Mouse (Mus musculus): Measurements from ENCODE around the gene Mul1. TPM values are rescaled to one million over a fixed set of nuclear protein-coding genes. Genes with fewer than 3 reads are reported as not detected.

Mul1 gene
- polyA plus RNA-seq, 1 experiment, result 28.2 TPM

- no peak for TF ChIP-seq POLR2A (IDR thresholded peaks at IDR 0.05; ENCODE audit: extremely low read depth, insufficient read depth, low read length)
- TF ChIP-seq CTCF (IDR thresholded peaks at IDR 0.05; ENCODE audit: extremely low read depth, insufficient read depth, low read length), result 0 out of 2 replicates have a peak, but pooled peaks have one; percentile 10
- Histone ChIP-seq H3K4me1 (ENCODE audit: control insufficient read depth, insufficient read depth, low read length) (peaks cover 17% of the 10 kb centered on the region), H3K4me3 (ENCODE audit: insufficient read depth, low read length) (no peak overlapping the region), H3K27ac (ENCODE audit: insufficient read depth, low read length) (no peak overlapping the region)
Measured at GRCm38 (mm10) chr4:138466690-138467089, 32.2 kb downstream of the Mul1 start.

DNA sequence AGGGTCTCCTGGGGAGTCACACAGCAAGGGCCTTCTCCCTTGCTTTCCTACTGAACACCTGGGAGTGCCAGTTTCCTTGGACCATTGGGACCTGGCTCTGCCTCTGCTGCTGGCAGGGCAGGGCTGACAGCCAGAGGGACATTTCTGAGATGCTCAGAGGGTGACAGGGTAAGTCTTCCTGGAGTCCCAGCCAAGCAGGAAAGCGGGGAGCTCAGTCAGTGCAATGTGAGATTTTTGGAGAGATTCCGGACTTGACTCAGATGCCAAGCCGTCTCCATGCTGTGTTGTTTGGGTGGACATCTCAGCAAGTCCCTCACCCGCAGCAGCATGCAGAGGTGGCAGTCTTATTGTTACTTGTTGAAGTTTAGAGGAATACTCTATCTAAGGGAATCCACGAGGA lies 33.0 kb downstream of the Mul1 start:
- TF ChIP-seq CTCF (IDR thresholded peaks at IDR 0.05; ENCODE audit: extremely low read depth, insufficient read depth, low read length), result no peak
- TF ChIP-seq POLR2A (IDR thresholded peaks at IDR 0.05; ENCODE audit: extremely low read depth, insufficient read depth, low read length), result no peak
- H3K4me1 ChIP-seq (ENCODE audit: control insufficient read depth, insufficient read depth, low read length), result peaks cover 16% of the 10 kb centered on the region
- H3K27ac ChIP-seq (ENCODE audit: insufficient read depth, low read length), result no peak overlapping the region
- H3K4me3 ChIP-seq (ENCODE audit: insufficient read depth, low read length), result no peak overlapping the region

GRCm38 (mm10) chr4:138469080-138469479 lies 34.6 kb downstream of the Mul1 start:
- H3K4me1 ChIP-seq (ENCODE audit: control insufficient read depth, insufficient read depth, low read length), result peaks cover 7% of the 10 kb centered on the region
- H3K4me3 ChIP-seq (ENCODE audit: insufficient read depth, low read length), result no peak overlapping the region
- H3K27ac ChIP-seq (ENCODE audit: insufficient read depth, low read length), result no peak overlapping the region
- TF ChIP-seq CTCF (IDR thresholded peaks at IDR 0.05; ENCODE audit: extremely low read depth, insufficient read depth, low read length), result no peak

DNA sequence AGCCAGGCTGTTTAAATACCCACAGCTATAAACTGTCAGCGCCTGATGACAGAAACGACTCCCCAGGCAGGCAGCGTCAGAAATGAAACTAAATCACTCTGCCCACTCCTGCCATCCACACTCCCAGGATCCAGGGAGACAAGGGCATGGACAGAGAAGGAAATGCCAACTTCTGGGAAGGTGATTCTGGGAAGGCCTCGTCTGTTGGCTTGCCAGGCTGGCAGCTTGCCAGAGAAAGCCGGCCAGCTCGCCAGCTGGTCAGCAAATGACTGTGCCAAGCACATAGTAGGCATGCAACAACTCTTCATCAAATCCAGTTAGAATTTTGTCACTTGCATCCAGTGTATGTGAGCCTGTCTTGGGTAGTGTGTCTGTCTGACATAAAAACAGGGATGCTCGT lies 36.8 kb downstream of the Mul1 start:
- H3K27ac ChIP-seq (ENCODE audit: insufficient read depth, low read length), result no peak overlapping the region
- TF ChIP-seq POLR2A (IDR thresholded peaks at IDR 0.05; ENCODE audit: extremely low read depth, insufficient read depth, low read length) (no peak), CTCF (IDR thresholded peaks at IDR 0.05; ENCODE audit: extremely low read depth, insufficient read depth, low read length) (no peak)
- H3K4me1 ChIP-seq (ENCODE audit: control insufficient read depth, insufficient read depth, low read length), result peaks cover 5% of the 10 kb centered on the region
- no peak overlapping the region for H3K4me3 ChIP-seq (ENCODE audit: insufficient read depth, low read length)

DNA sequence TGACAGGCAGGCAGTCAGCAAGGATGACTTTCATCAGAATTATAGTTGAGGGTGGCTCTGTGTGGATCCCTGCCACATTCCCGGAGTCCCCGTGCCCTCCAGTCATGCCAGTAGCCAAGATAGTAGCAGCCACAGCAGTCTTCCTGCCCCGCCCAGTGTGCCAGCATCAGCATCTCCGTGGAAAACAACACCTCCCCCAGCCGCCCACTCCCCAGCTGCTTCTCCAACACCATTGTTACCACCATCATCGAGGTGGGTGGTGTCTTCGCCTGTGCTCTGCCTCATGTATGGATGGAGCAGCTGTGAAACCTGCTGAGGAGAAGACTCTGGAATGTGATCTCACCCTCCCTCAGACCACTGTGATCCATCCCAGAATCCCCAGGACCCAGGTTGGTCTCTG lies 45.1 kb downstream of the Mul1 start:
- H3K4me1 ChIP-seq (ENCODE audit: control insufficient read depth, insufficient read depth, low read length), result peaks cover 8% of the 10 kb centered on the region; the same call in 1 of the 2 replicates
- TF ChIP-seq POLR2A (IDR thresholded peaks at IDR 0.05; ENCODE audit: extremely low read depth, insufficient read depth, low read length) (no peak), CTCF (IDR thresholded peaks at IDR 0.05; ENCODE audit: extremely low read depth, insufficient read depth, low read length) (no peak)
- H3K27ac ChIP-seq (ENCODE audit: insufficient read depth, low read length), result no peak overlapping the region
- H3K4me3 ChIP-seq (ENCODE audit: insufficient read depth, low read length), result no peak overlapping the region

DNA sequence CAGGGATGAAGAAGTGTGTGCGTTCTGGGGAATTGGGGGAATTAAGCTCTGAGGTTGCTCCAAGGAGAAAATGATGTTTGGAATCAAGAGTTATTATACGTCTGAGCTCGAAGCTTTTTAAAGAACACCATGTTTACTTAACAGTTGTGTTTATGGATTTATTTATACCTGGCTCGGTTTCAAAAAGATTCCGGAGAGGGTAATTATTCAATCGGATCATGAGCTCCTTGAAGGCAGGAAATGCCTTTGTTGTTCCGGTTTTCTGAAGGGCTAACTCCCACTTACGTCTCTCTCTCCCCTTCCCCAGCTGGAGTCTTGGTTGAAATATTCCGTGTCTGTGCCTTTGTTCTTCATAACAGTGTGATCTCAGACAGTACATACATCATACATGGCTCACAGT lies 46.5 kb downstream of the Mul1 start:
- Histone ChIP-seq H3K27ac (ENCODE audit: insufficient read depth, low read length) (no peak overlapping the region), H3K4me3 (ENCODE audit: insufficient read depth, low read length) (no peak overlapping the region), H3K4me1 (ENCODE audit: control insufficient read depth, insufficient read depth, low read length) (peaks cover 8% of the 10 kb centered on the region; the same call in 1 of the 2 replicates)
- TF ChIP-seq POLR2A (IDR thresholded peaks at IDR 0.05; ENCODE audit: extremely low read depth, insufficient read depth, low read length) (no peak), CTCF (IDR thresholded peaks at IDR 0.05; ENCODE audit: extremely low read depth, insufficient read depth, low read length) (no peak)

- no peak for TF ChIP-seq POLR2A (IDR thresholded peaks at IDR 0.05; ENCODE audit: extremely low read depth, insufficient read depth, low read length)
- TF ChIP-seq CTCF (IDR thresholded peaks at IDR 0.05; ENCODE audit: extremely low read depth, insufficient read depth, low read length), result no peak
- Histone ChIP-seq H3K4me3 (ENCODE audit: insufficient read depth, low read length) (no peak overlapping the region), H3K27ac (ENCODE audit: insufficient read depth, low read length) (no peak overlapping the region), H3K4me1 (ENCODE audit: control insufficient read depth, insufficient read depth, low read length) (peaks cover 8% of the 10 kb centered on the region; the same call in 1 of the 2 replicates)
Measured at GRCm38 (mm10) chr4:138482721-138483120, 48.2 kb downstream of the Mul1 start.

DNA sequence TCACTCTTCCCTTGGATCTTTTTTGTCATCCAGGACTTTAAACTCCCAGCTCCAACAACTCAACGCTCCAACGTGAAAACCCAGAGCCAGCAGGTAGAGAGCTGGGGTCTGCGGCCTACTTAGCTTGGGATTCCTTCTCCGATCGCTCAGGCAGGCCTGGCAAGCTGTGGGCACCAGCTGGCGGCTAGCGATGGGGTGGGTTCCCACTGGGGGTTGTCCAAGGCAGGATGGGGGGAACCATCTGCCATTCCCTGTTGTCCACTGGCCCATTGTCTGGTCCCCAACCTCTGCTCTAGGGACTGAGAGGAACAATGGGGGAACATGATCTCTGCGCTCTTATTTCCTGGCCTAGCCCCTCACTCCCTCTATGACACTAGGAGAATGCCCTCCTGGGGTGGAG lies 53.8 kb downstream of the Mul1 start:
- no peak overlapping the region for H3K4me3 ChIP-seq (ENCODE audit: insufficient read depth, low read length)
- H3K4me1 ChIP-seq (ENCODE audit: control insufficient read depth, insufficient read depth, low read length), result peaks cover 6% of the 10 kb centered on the region
- no peak overlapping the region for H3K27ac ChIP-seq (ENCODE audit: insufficient read depth, low read length)
- TF ChIP-seq CTCF (IDR thresholded peaks at IDR 0.05; ENCODE audit: extremely low read depth, insufficient read depth, low read length) (no peak), POLR2A (IDR thresholded peaks at IDR 0.05; ENCODE audit: extremely low read depth, insufficient read depth, low read length) (no peak)

GRCm38 (mm10) chr4:138491088-138491487 lies 56.6 kb downstream of the Mul1 start:
- no peak overlapping the region for H3K27ac ChIP-seq (ENCODE audit: insufficient read depth, low read length)
- no peak for TF ChIP-seq CTCF (IDR thresholded peaks at IDR 0.05; ENCODE audit: extremely low read depth, insufficient read depth, low read length)
- TF ChIP-seq POLR2A (IDR thresholded peaks at IDR 0.05; ENCODE audit: extremely low read depth, insufficient read depth, low read length), result no peak
- H3K4me3 ChIP-seq (ENCODE audit: insufficient read depth, low read length), result no peak overlapping the region
- H3K4me1 ChIP-seq (ENCODE audit: control insufficient read depth, insufficient read depth, low read length), result peaks cover 23% of the 10 kb centered on the region

Other genes starting within 250 kb of the Mul1 start
- gene Hp1bp3, start 218.4 kb upstream of the Mul1 start, polyA plus RNA-seq (2012; rRNA removed), result 156 and 165 TPM in 2 replicates
- 89.7 and 93.2 TPM in 2 replicates for gene Sh2d5, start 184.3 kb upstream of the Mul1 start, polyA plus RNA-seq (2012; rRNA removed)
- 28.7 and 29.2 TPM in 2 replicates for gene Kif17, start 184.2 kb upstream of the Mul1 start, polyA plus RNA-seq (2012; rRNA removed)
- gene Ddost, start 129.9 kb upstream of the Mul1 start, polyA plus RNA-seq (2012; rRNA removed), result 96.7 and 99.4 TPM in 2 replicates
- gene Pink1, start 108.4 kb upstream of the Mul1 start, polyA plus RNA-seq (2012; rRNA removed), result 411 and 422 TPM in 2 replicates
- gene Cda, start 66.7 kb upstream of the Mul1 start, polyA plus RNA-seq (2012; rRNA removed), result 2.9 and 3.7 TPM in 2 replicates
- gene Fam43b, start 38.1 kb upstream of the Mul1 start, polyA plus RNA-seq (2012; rRNA removed), result 19.1 and 19.2 TPM in 2 replicates
- 995 and 1,039 TPM in 2 replicates for gene Camk2n1, start 19.6 kb downstream of the Mul1 start, polyA plus RNA-seq (2012; rRNA removed)
- gene Vwa5b1, start 201.2 kb downstream of the Mul1 start, polyA plus RNA-seq (2012; rRNA removed), result 1.5 and 2.0 TPM in 2 replicates